Mouse (Mus musculus): Measurements from ENCODE around the gene Ksr1.
"Not testable (repeated sequence)": the region's sequence is repeated elsewhere in the genome, so short reads cannot be mapped to it uniquely, and the experiment has no call there.

The Ksr1 gene

GRCm38 (mm10) chr11:79017161-79017606 lies 129.0 kb downstream of the Ksr1 start:
- DNase-seq (ENCODE audit: extremely low read depth, low read depth, low spot score) = no peak

- DNase-seq (ENCODE audit: extremely low read depth, low read depth, low spot score) = no peak
Observed at GRCm38 (mm10) chr11:79016236-79016635, 130.0 kb downstream of the Ksr1 start.

- DNase-seq (ENCODE audit: extremely low read depth, low read depth, low spot score) = no peak
Observed at GRCm38 (mm10) chr11:79015660-79016215, 130.5 kb downstream of the Ksr1 start.

- DNase-seq (ENCODE audit: extremely low read depth, low read depth, low spot score) = no peak
Observed at GRCm38 (mm10) chr11:79014602-79015325, 131.4 kb downstream of the Ksr1 start.

- no peak for DNase-seq (ENCODE audit: extremely low read depth, low read depth, low spot score)
Observed at GRCm38 (mm10) chr11:79013806-79014205, 132.4 kb downstream of the Ksr1 start.

GRCm38 (mm10) chr11:79013056-79013455 lies 133.2 kb downstream of the Ksr1 start:
- DNase-seq (ENCODE audit: extremely low read depth, low read depth, low spot score) = no peak

- no peak for DNase-seq (ENCODE audit: extremely low read depth, low read depth, low spot score)
Observed at GRCm38 (mm10) chr11:79012529-79012928, 133.7 kb downstream of the Ksr1 start.

- DNase-seq (ENCODE audit: extremely low read depth, low read depth, low spot score) = no peak
Observed at GRCm38 (mm10) chr11:79008891-79009290, 137.3 kb downstream of the Ksr1 start.

GRCm38 (mm10) chr11:79008007-79008775 lies 138.0 kb downstream of the Ksr1 start:
- no peak for DNase-seq (ENCODE audit: extremely low read depth, low read depth, low spot score)

GRCm38 (mm10) chr11:79007356-79007755 lies 138.9 kb downstream of the Ksr1 start:
- not testable (repeated sequence) for DNase-seq (ENCODE audit: extremely low read depth, low read depth, low spot score)

GRCm38 (mm10) chr11:79006417-79006816 lies 139.8 kb downstream of the Ksr1 start:
- no peak for DNase-seq (ENCODE audit: extremely low read depth, low read depth, low spot score)

- DNase-seq (ENCODE audit: extremely low read depth, low read depth, low spot score) = no peak
Observed at GRCm38 (mm10) chr11:79005578-79006394, 140.4 kb downstream of the Ksr1 start.

- no peak for DNase-seq (ENCODE audit: extremely low read depth, low read depth, low spot score)
Observed at GRCm38 (mm10) chr11:79003769-79004638, 142.2 kb downstream of the Ksr1 start.

- no peak for DNase-seq (ENCODE audit: extremely low read depth, low read depth, low spot score)
Observed at GRCm38 (mm10) chr11:79003053-79003768, 143.0 kb downstream of the Ksr1 start.

- DNase-seq (ENCODE audit: extremely low read depth, low read depth, low spot score) = peak; percentile 31
Observed at GRCm38 (mm10) chr11:79002551-79002951, 143.7 kb downstream of the Ksr1 start.

- no peak for DNase-seq (ENCODE audit: extremely low read depth, low read depth, low spot score)
Observed at GRCm38 (mm10) chr11:79001871-79002270, 144.3 kb downstream of the Ksr1 start.

GRCm38 (mm10) chr11:78999118-78999517 lies 147.1 kb downstream of the Ksr1 start:
- no peak for DNase-seq (ENCODE audit: extremely low read depth, low read depth, low spot score)

GRCm38 (mm10) chr11:78990875-78991543 lies 155.2 kb downstream of the Ksr1 start:
- not testable (repeated sequence) for DNase-seq (ENCODE audit: extremely low read depth, low read depth, low spot score)

- DNase-seq (ENCODE audit: extremely low read depth, low read depth, low spot score) = no peak
Observed at GRCm38 (mm10) chr11:78990096-78990495, 156.1 kb downstream of the Ksr1 start.

All from fat pad, adult 2 months (tissue).